20 mouse cellular contexts compared by ENCODE assay signal in genomic region chr4:89112168-89112710, GRCm38 (mm10).
"Had no signal": no experiment of that assay in that cellular context is flagged by ENCODE, and none has a peak within 500 bp of the region (broad histone marks: within the 10 kb centered on the region; RNA-seq: fewer than 3 reads in every experiment).

No protein-coding gene starts in this region.

- H3K27me3 ChIP-seq: limb, embryonic 12.5 days; liver, embryonic 13.5 days; lung, embryonic 15.5 days; neural tube, embryonic 15.5 days had no signal

- H3K4me3 ChIP-seq: layer of hippocampus, adult 2 months; limb, embryonic 12.5 days; liver, embryonic 13.5 days; lung, embryonic 15.5 days; midbrain, embryonic 10.5 days; myocyte; neural tube, embryonic 15.5 days had no signal

- H3K9ac ChIP-seq: limb, embryonic 12.5 days; liver, embryonic 13.5 days; liver, postnatal 0 days; lung, embryonic 15.5 days; neural tube, embryonic 15.5 days had no signal

- H3K36me3 ChIP-seq: limb, embryonic 12.5 days; liver, embryonic 13.5 days; lung, embryonic 15.5 days; midbrain, embryonic 10.5 days; neural tube, embryonic 15.5 days had no signal

- DNase-seq: kidney, adult 9 months; kidney, postnatal 10 days; kidney, postnatal 4 days; liver; liver, embryonic 13.5 days; liver, postnatal 0 days; lung, postnatal 14 days; midbrain, embryonic 14.5 days; retina, postnatal 1 day; right cerebral cortex, postnatal 4 days; spleen, adult 18-20 months; thymus, adult 18-20 months; thymus, postnatal 14 days had no signal

- H3K27ac ChIP-seq: layer of hippocampus, adult 2 months; limb, embryonic 12.5 days; liver, embryonic 13.5 days; lung, embryonic 15.5 days; macrophage; midbrain, embryonic 10.5 days; neural tube, embryonic 15.5 days had no signal

- H3K4me2 ChIP-seq: limb, embryonic 12.5 days; liver, embryonic 13.5 days; lung, embryonic 15.5 days; neural tube, embryonic 15.5 days had no signal

- H3K4me1 ChIP-seq: limb, embryonic 12.5 days; lung, embryonic 15.5 days; midbrain, embryonic 10.5 days; neural tube, embryonic 15.5 days had no signal

- ATAC-seq: liver, postnatal 0 days had no signal

- H3K9me3 ChIP-seq: limb, embryonic 12.5 days; liver, embryonic 13.5 days; lung, embryonic 15.5 days; midbrain, embryonic 10.5 days; neural tube, embryonic 15.5 days had no signal
